Mouse (Mus musculus) heart, postnatal 0 days (tissue): ENCODE measurements around the gene Primpol. TPM values are rescaled to one million over a fixed set of nuclear protein-coding genes. Genes with fewer than 3 reads are reported as not detected.

Experiments
- ATAC-seq: fragments of 200-750 bp; cut with Nextera tagmentation; 2 replicates; pipeline ENCODE4 v1.8.0; 2017; ENCODE audit warnings: low read depth, moderate number of reproducible peaks, moderate library complexity; ENCODE audit not compliant: insufficient read depth
- DNase-seq: peaks from one replicate; pipeline ENCODE4 v3.0.0-alpha.2; 2016; ENCODE audit warnings: low spot score
- H3K27ac ChIP-seq: fragments of 300-500 bp; sonication (generic); 2 replicates; pipeline ENCODE4 v1.5.1; 2014; ENCODE audit warnings: low read depth, mild to moderate bottlenecking
- H3K27me3 ChIP-seq: fragments of 300-500 bp; sonication (generic); 2 replicates; pipeline ENCODE4 v1.6.1; 2014; ENCODE audit warnings: low read length, mixed read lengths; ENCODE audit not compliant: control insufficient read depth, insufficient read depth
- H3K36me3 ChIP-seq: fragments of 300-500 bp; sonication (generic); replicated peaks from 2 replicates; pipeline ENCODE4 v1.6.1; 2014; ENCODE audit warnings: low read length, mixed read lengths; ENCODE audit not compliant: control insufficient read depth, insufficient read depth
- H3K4me1 ChIP-seq: fragments of 300-500 bp; sonication (generic); 2 replicates; pipeline ENCODE4 v1.6.1; 2014; ENCODE audit warnings: antibody characterized with exemption; ENCODE audit not compliant: control insufficient read depth, insufficient read depth
- H3K4me2 ChIP-seq: fragments of 300-500 bp; sonication (generic); 2 replicates; pipeline ENCODE4 v1.6.1; 2014; ENCODE audit warnings: low read depth, mild to moderate bottlenecking, low read length, moderate library complexity
- H3K4me3 ChIP-seq: fragments of 300-500 bp; sonication (generic); 2 replicates; pipeline ENCODE4 v1.5.1; 2014; ENCODE audit warnings: low read depth, low read length
- H3K9ac ChIP-seq: fragments of 300-500 bp; sonication (generic); replicated peaks from 2 replicates; pipeline ENCODE4 v1.6.1; 2014; ENCODE audit warnings: low read depth, low read length, mixed read lengths
- H3K9me3 ChIP-seq: fragments of 300-500 bp; sonication (generic); replicated peaks from 2 replicates; pipeline ENCODE4 v1.6.1; 2016; ENCODE audit warnings: low read length; ENCODE audit not compliant: control insufficient read depth
- CTCF ChIP-seq: IDR thresholded peaks from 2 replicates; pipeline ENCODE4 v1.5.1; 2016; ENCODE audit warnings: antibody characterized with exemption, control low read depth, low read depth
- EP300 ChIP-seq: IDR thresholded peaks from 2 replicates; pipeline ENCODE4 v1.6.1; 2016; ENCODE audit warnings: antibody characterized with exemption, low read depth
- WGBS: fragments of 180-500 bp; shearing (Covaris S2); extraction: QIAGEN DNeasy Blood & Tissue Kit; methylation state at CpG from one replicate; pipeline ENCODE4 v1.1.7; 2014; 5-methylcytosine and 5-hydroxymethylcytosine counted together
- polyA plus RNA-seq: library from polyadenylated mRNA; unstranded; fragments of >200 nt; fragmentation: Nextera tagmentation; extraction: Ambion mirVana; gene quantifications from 2 replicates; pipeline ENCODE4 v1.2.1, GENCODE M21; 2015
- total RNA-seq: library from RNA; depleted of rRNA; stranded (reverse); fragments of >200 nt; gene quantifications from 2 replicates; pipeline ENCODE4 v1.2.3, GENCODE M21; 2014; ENCODE audit warnings: low replicate concordance

The Primpol gene
- total and polyA plus RNA-seq, 2 experiments from 2014 or later = 2.9 to 3.4 TPM

GRCm38 (mm10) chr8:46639852-46640251, 22.8 kb upstream of the Primpol start:
- TF ChIP-seq CTCF (no peak), EP300 (no peak)
- Histone ChIP-seq H3K27me3 (no peaks in the 10 kb centered on the region), H3K4me3 (no peak overlapping the region), H3K9ac (no peak overlapping the region), H3K4me1 (peaks cover 5% of the 10 kb centered on the region; the same call in 1 of the 2 replicates), H3K4me2 (no peak overlapping the region), H3K9me3 (no peaks in the 10 kb centered on the region), H3K36me3 (peaks cover 34% of the 10 kb centered on the region), H3K27ac (no peak overlapping the region)
- DNase-seq (no peak), ATAC-seq (no peak)
- WGBS = 75% methylated on average over 5 of the region's 5 CpGs

- H3K9me3 ChIP-seq = no peaks in the 10 kb centered on the region
- H3K27me3 ChIP-seq = no peaks in the 10 kb centered on the region
- ATAC-seq (peak; percentile 82), DNase-seq (peak; percentile 76)
- no peak overlapping the region for H3K9ac ChIP-seq
- H3K36me3 ChIP-seq = peaks cover 40% of the 10 kb centered on the region
- peaks cover 5% of the 10 kb centered on the region; the same call in 1 of the 2 replicates for H3K4me1 ChIP-seq
- 20% methylated on average over 6 of the region's 6 CpGs for WGBS
- H3K27ac ChIP-seq = peak overlapping the region; percentile 30
- TF ChIP-seq EP300 (no peak), CTCF (0 out of 2 replicates have a peak, but pooled peaks have one; percentile 10)
- no peak overlapping the region for H3K4me3 ChIP-seq
- no peak overlapping the region for H3K4me2 ChIP-seq
Measured at GRCm38 (mm10) chr8:46639010-46639571, 22.1 kb upstream of the Primpol start.

- no peak for ATAC-seq
- peaks cover 45% of the 10 kb centered on the region for H3K36me3 ChIP-seq
Measured at GRCm38 (mm10) chr8:46630932-46631331, 13.9 kb upstream of the Primpol start.

GRCm38 (mm10) chr8:46630422-46630821, 13.4 kb upstream of the Primpol start:
- Histone ChIP-seq H3K4me3 (no peak overlapping the region), H3K27ac (no peak overlapping the region), H3K9me3 (no peaks in the 10 kb centered on the region), H3K9ac (no peak overlapping the region), H3K4me2 (no peak overlapping the region), H3K27me3 (no peaks in the 10 kb centered on the region), H3K4me1 (no peaks in the 10 kb centered on the region), H3K36me3 (peaks cover 40% of the 10 kb centered on the region)
- ATAC-seq (no peak), DNase-seq (no peak)
- 93% methylated on average over 3 of the region's 3 CpGs for WGBS
- no peak for TF ChIP-seq EP300
- TF ChIP-seq CTCF = no peak

More at GRCm38 (mm10) chr8:46630932-46631331, 13.9 kb upstream of the Primpol start:
- TF ChIP-seq EP300 (no peak), CTCF (no peak)
- no peaks in the 10 kb centered on the region for H3K9me3 ChIP-seq
- H3K4me3 ChIP-seq = no peak overlapping the region
- DNase-seq = no peak
- H3K4me2 ChIP-seq = no peak overlapping the region
- H3K27me3 ChIP-seq = no peaks in the 10 kb centered on the region
- WGBS = 77% methylated on average over 4 of the region's 4 CpGs
- H3K27ac ChIP-seq = no peak overlapping the region
- H3K9ac ChIP-seq = no peak overlapping the region
- H3K4me1 ChIP-seq = no peaks in the 10 kb centered on the region

- Histone ChIP-seq H3K4me2 (no peak overlapping the region), H3K9ac (no peak overlapping the region), H3K36me3 (peaks cover 23% of the 10 kb centered on the region), H3K4me1 (0 out of 2 replicates have a peak, but pooled peaks cover 3% of the 10 kb centered on the region), H3K9me3 (no peaks in the 10 kb centered on the region), H3K27ac (no peak overlapping the region), H3K27me3 (no peaks in the 10 kb centered on the region), H3K4me3 (no peak overlapping the region)
- TF ChIP-seq CTCF (no peak), EP300 (no peak)
- WGBS = 81% methylated on average over 1 of the region's 1 CpGs
- no peak for ATAC-seq
- DNase-seq = no peak
Measured at GRCm38 (mm10) chr8:46628645-46629044, 11.6 kb upstream of the Primpol start.

- DNase-seq (no peak), ATAC-seq (no peak)
- 74% methylated on average over 7 of the region's 7 CpGs for WGBS
- Histone ChIP-seq H3K36me3 (peaks cover 16% of the 10 kb centered on the region), H3K27me3 (no peaks in the 10 kb centered on the region), H3K27ac (no peak overlapping the region), H3K9me3 (no peaks in the 10 kb centered on the region), H3K9ac (no peak overlapping the region), H3K4me3 (no peak overlapping the region), H3K4me2 (no peak overlapping the region), H3K4me1 (0 out of 2 replicates have a peak, but pooled peaks cover 3% of the 10 kb centered on the region)
- TF ChIP-seq EP300 (no peak), CTCF (no peak)
Measured at GRCm38 (mm10) chr8:46627881-46628280, 10.9 kb upstream of the Primpol start.
